8 mouse cellular contexts compared by ENCODE assay signal in genomic region chr10:126979121-126979635, GRCm38 (mm10). TPM values are rescaled to one million over a fixed set of nuclear protein-coding genes. Genes with fewer than 3 reads are reported as not detected.
A peak's percentile ranks its signal among the peaks of the same experiment; 100 is the strongest.
DNase-seq lines count a peak whose midpoint lies in the region; ATAC-seq and TF ChIP-seq lines count a peak whose summit lies in the region.

No protein-coding gene starts in this region.

- H3K9ac ChIP-seq in intestine, embryonic 14.5 days (ENCODE audit: low read length): peak overlapping the region; percentile 97
- H3K9ac ChIP-seq in liver, embryonic 16.5 days (ENCODE audit: low read depth, low read length): peak overlapping the region; percentile 87

- peak overlapping the region; percentile 92 for H3K27ac ChIP-seq in brown adipose tissue, adult 24 weeks (replicated peaks; ENCODE audit: low read depth, low read length)
- H3K27ac ChIP-seq in intestine, embryonic 14.5 days (ENCODE audit: low read depth): peak overlapping the region; percentile 100
- peak overlapping the region; percentile 94 for H3K27ac ChIP-seq in liver, embryonic 16.5 days (ENCODE audit: low read length)
- peak overlapping the region; percentile 98 for H3K27ac ChIP-seq in olfactory bulb, adult 2 months (ENCODE audit: insufficient read depth, low read depth, low read length)

- H3K9me3 ChIP-seq in intestine, embryonic 14.5 days (ENCODE audit: control insufficient read depth, low read length): no peaks in the 10 kb centered on the region
- H3K9me3 ChIP-seq in liver, embryonic 16.5 days (replicated peaks; ENCODE audit: control insufficient read depth, low read length): no peaks in the 10 kb centered on the region

- no peaks in the 10 kb centered on the region for H3K27me3 ChIP-seq in intestine, embryonic 14.5 days (replicated peaks; ENCODE audit: control insufficient read depth, insufficient read depth, low read length)
- no peaks in the 10 kb centered on the region for H3K27me3 ChIP-seq in liver, embryonic 16.5 days (ENCODE audit: control insufficient read depth, insufficient read depth, low read depth, low read length)

- peaks cover 9% of the 10 kb centered on the region; the same call in 1 of the 2 replicates for H3K36me3 ChIP-seq in intestine, embryonic 14.5 days (ENCODE audit: control insufficient read depth, insufficient read depth, low read length)
- H3K36me3 ChIP-seq in liver, embryonic 16.5 days (ENCODE audit: control insufficient read depth, insufficient read depth): no peaks in the 10 kb centered on the region

- intact Hi-C loops in left cerebral cortex, postnatal 36 days (cut with DNase I): loop anchor here (2.0 kb wide), 1 partner anchor 22 kb away; no protein-coding TSS in a partner anchor

- ATAC-seq in intestine, embryonic 14.5 days (replicated peaks; ENCODE audit: low FRiP score, low TSS enrichment, low read depth): peak; percentile 24
- peak; percentile 15 for ATAC-seq in liver, embryonic 16.5 days (ENCODE audit: low read depth)

- H3K4me1 ChIP-seq in brown adipose tissue, adult 24 weeks (ENCODE audit: control insufficient read depth, insufficient read depth, insufficient read length, low read length): peaks cover 23% of the 10 kb centered on the region
- peaks cover 52% of the 10 kb centered on the region for H3K4me1 ChIP-seq in intestine, embryonic 14.5 days (replicated peaks; ENCODE audit: control insufficient read depth, insufficient read depth, low read length)
- peaks cover 52% of the 10 kb centered on the region for H3K4me1 ChIP-seq in liver, embryonic 16.5 days (ENCODE audit: control insufficient read depth, low read depth, low read length)
- peaks cover 22% of the 10 kb centered on the region for H3K4me1 ChIP-seq in olfactory bulb, adult 2 months (ENCODE audit: control insufficient read depth, insufficient read depth, low read length)

- TF ChIP-seq POLR2A in olfactory bulb, adult 2 months (IDR thresholded peaks at IDR 0.05; ENCODE audit: insufficient read depth, low read depth, low read length): no peak

- peak overlapping the region; percentile 98 for H3K4me3 ChIP-seq in brown adipose tissue, adult 24 weeks (ENCODE audit: insufficient read depth, low read depth, low read length)
- peak overlapping the region; percentile 95 for H3K4me3 ChIP-seq in intestine, embryonic 14.5 days (ENCODE audit: low read depth, low read length)
- peak overlapping the region; percentile 85 for H3K4me3 ChIP-seq in liver, embryonic 16.5 days (ENCODE audit: low read depth, low read length)
- peak overlapping the region; percentile 75 for H3K4me3 ChIP-seq in olfactory bulb, adult 2 months (ENCODE audit: insufficient read depth, low read depth, low read length)

- no peak for TF ChIP-seq CTCF in olfactory bulb, adult 2 months (IDR thresholded peaks at IDR 0.05; ENCODE audit: insufficient read depth, low read depth, low read length)

- 0% methylated on average over 45 of the region's 62 CpGs for WGBS in intestine, embryonic 14.5 days
- under 1% methylated on average over 52 of the region's 62 CpGs for WGBS in liver, embryonic 16.5 days (ENCODE audit: insufficient replicate concordance)
- under 1% methylated on average over 62 of the region's 62 CpGs for WGBS in olfactory bulb, adult 2 months

- H3K4me2 ChIP-seq in intestine, embryonic 14.5 days (ENCODE audit: low read length): peak overlapping the region; percentile 95
- peak overlapping the region; percentile 91 for H3K4me2 ChIP-seq in liver, embryonic 16.5 days (ENCODE audit: low read depth, low read length)

- DNase-seq in left cerebral cortex, postnatal 36 days (ENCODE audit: low spot score in 2 of 2): peak; percentile 48 to 61
- no peak for DNase-seq in left cerebral cortex, adult 8-10 months (ENCODE audit: low spot score in 2 of 2)
- peak; percentile 85 for DNase-seq in gastrocnemius, postnatal 10 days
- no peak for DNase-seq in intestine, embryonic 14.5 days (ENCODE audit: low spot score)
- peak; percentile 60 to 67 for DNase-seq in urinary bladder, postnatal 4 days (ENCODE audit: low spot score in 2 of 2)

RNA-seq across cellular contexts. Expression of gene Ctdsp2, which starts 0.7 kb away (rescaled TPM):
- total RNA-seq in left cerebral cortex, postnatal 36 days (2021): 10 to 100 TPM; 72.0 to 74.1 TPM
- 10 to 100 TPM; 74.8 to 83.4 (median 82.5) TPM for total RNA-seq in left cerebral cortex, adult 8-10 months (2022)
- polyA plus RNA-seq in brown adipose tissue, adult 24 weeks (2012; ENCODE audit: insufficient read depth, insufficient read length, missing spikeins): 42.7 and 48.6 TPM in 2 replicates
- total RNA-seq in gastrocnemius, postnatal 10 days (2021): 100 to 1,000 TPM; 135 to 155 TPM
- 99.2 and 101 TPM in 2 replicates for polyA plus RNA-seq in intestine, embryonic 14.5 days (2014; fragmentation: Nextera tagmentation; extraction: Ambion mirVana)
- 11.1 and 12.2 TPM in 2 replicates for polyA plus RNA-seq in liver, embryonic 16.5 days (2015; fragmentation: Nextera tagmentation; extraction: Ambion mirVana)
- not detected in 2 replicates for polyA plus RNA-seq in olfactory bulb, adult 2 months (2012; ENCODE audit: insufficient read depth, insufficient read length, low replicate concordance, missing spikeins)

RNA-seq across cellular contexts. Expression of gene Avil, which starts 21.3 kb away (rescaled TPM):
- total RNA-seq in left cerebral cortex, postnatal 36 days (2021): under 1 TPM; 0.16 to 0.20 TPM
- total RNA-seq in left cerebral cortex, adult 8-10 months (2022): under 1 TPM; 0.13 to 0.21 (median 0.17) TPM
- not detected in 2 replicates for polyA plus RNA-seq in brown adipose tissue, adult 24 weeks (2012; ENCODE audit: insufficient read depth, insufficient read length, missing spikeins)
- under 1 TPM; 0.33 to 0.95 TPM for total RNA-seq in gastrocnemius, postnatal 10 days (2021)
- 0.22 TPM in 2 replicates for polyA plus RNA-seq in intestine, embryonic 14.5 days (2014; fragmentation: Nextera tagmentation; extraction: Ambion mirVana)
- polyA plus RNA-seq in liver, embryonic 16.5 days (2015; fragmentation: Nextera tagmentation; extraction: Ambion mirVana): 0.09 TPM in 1 of 2 replicates, not detected in the other
- polyA plus RNA-seq in olfactory bulb, adult 2 months (2012; ENCODE audit: insufficient read depth, insufficient read length, low replicate concordance, missing spikeins): not detected in 2 replicates

RNA-seq across cellular contexts. Expression of gene Tsfm, which starts 51.5 kb away (rescaled TPM):
- 10 to 100 TPM; 21.7 to 28.8 TPM for total RNA-seq in left cerebral cortex, postnatal 36 days (2021)
- 10 to 100 TPM; 22.8 to 36.1 (median 30.0) TPM for total RNA-seq in left cerebral cortex, adult 8-10 months (2022)
- 67.3 and 73.2 TPM in 2 replicates for polyA plus RNA-seq in brown adipose tissue, adult 24 weeks (2012; ENCODE audit: insufficient read depth, insufficient read length, missing spikeins)
- total RNA-seq in gastrocnemius, postnatal 10 days (2021): 10 to 100 TPM; 23.5 to 29.5 TPM
- polyA plus RNA-seq in intestine, embryonic 14.5 days (2014; fragmentation: Nextera tagmentation; extraction: Ambion mirVana): 86.1 and 86.3 TPM in 2 replicates
- polyA plus RNA-seq in liver, embryonic 16.5 days (2015; fragmentation: Nextera tagmentation; extraction: Ambion mirVana): 37.1 and 40.1 TPM in 2 replicates
- not detected in 2 replicates for polyA plus RNA-seq in olfactory bulb, adult 2 months (2012; ENCODE audit: insufficient read depth, insufficient read length, low replicate concordance, missing spikeins)

Comparison
In these comparisons a context has a peak if more than half of its experiments do, and no peak if none do; other contexts are left out.
1. DNase-seq: peak in left cerebral cortex, postnatal 36 days (2 of 2), gastrocnemius, postnatal 10 days (single experiment) and urinary bladder, postnatal 4 days (2 of 2); none in left cerebral cortex, adult 8-10 months (0 of 2) and intestine, embryonic 14.5 days (single experiment).
2. Peak in every context shown above with its lines, with median percentiles within 50 percentile points of each other: H3K27ac ChIP-seq and H3K4me3 ChIP-seq.